Mouse (Mus musculus) embryo, embryonic 11.5 days (tissue): Measurements from ENCODE around the gene Cyb561d1.

Source experiments
- DNase-seq: peaks from one replicate; pipeline ENCODE4 v3.0.0-alpha.2; 2012; ENCODE audit warnings: low read depth, low spot score

Cyb561d1 gene

GRCm38 (mm10) chr3:108203621-108204325, 2.8 kb upstream of the Cyb561d1 start:
- DNase-seq, result no peak

GRCm38 (mm10) chr3:108203212-108203611, 2.2 kb upstream of the Cyb561d1 start:
- DNase-seq, result no peak

- no peak for DNase-seq
These were observed 1.5 kb upstream of the Cyb561d1 start for GRCm38 (mm10) chr3:108202506-108202905.

GRCm38 (mm10) chr3:108199231-108199630, 1.8 kb downstream of the Cyb561d1 start:
- DNase-seq, result no peak

GRCm38 (mm10) chr3:108197066-108197497, 3.9 kb downstream of the Cyb561d1 start:
- DNase-seq, result no peak

GRCm38 (mm10) chr3:108195941-108196590, 4.9 kb downstream of the Cyb561d1 start:
- DNase-seq, result no peak

GRCm38 (mm10) chr3:108195287-108195686, 5.7 kb downstream of the Cyb561d1 start:
- DNase-seq, result no peak

GRCm38 (mm10) chr3:108193686-108194085, 7.3 kb downstream of the Cyb561d1 start:
- DNase-seq, result no peak

- DNase-seq, result no peak
These were observed 11.1 kb downstream of the Cyb561d1 start for GRCm38 (mm10) chr3:108189897-108190296.

GRCm38 (mm10) chr3:108188716-108189490, 12.1 kb downstream of the Cyb561d1 start:
- DNase-seq, result no peak

GRCm38 (mm10) chr3:108187111-108187795, 13.8 kb downstream of the Cyb561d1 start:
- DNase-seq, result no peak

- no peak for DNase-seq
These were observed 14.6 kb downstream of the Cyb561d1 start, which contains the start of gene Amigo1 for GRCm38 (mm10) chr3:108186098-108187047. TSS of gene Amigo1 (plus strand) at chr3:108186335.

GRCm38 (mm10) chr3:108185460-108186097, 15.4 kb downstream of the Cyb561d1 start:
- DNase-seq, result no peak

- no peak for DNase-seq
These were observed 16.3 kb downstream of the Cyb561d1 start for GRCm38 (mm10) chr3:108184742-108185141.

GRCm38 (mm10) chr3:108180514-108180913, 20.5 kb downstream of the Cyb561d1 start:
- no peak for DNase-seq

GRCm38 (mm10) chr3:108178756-108179715, 22.0 kb downstream of the Cyb561d1 start:
- DNase-seq, result no peak

- DNase-seq, result no peak
These were observed 26.1 kb downstream of the Cyb561d1 start for GRCm38 (mm10) chr3:108174672-108175531.

GRCm38 (mm10) chr3:108169199-108169598, 31.8 kb downstream of the Cyb561d1 start:
- DNase-seq, result no peak
